Mouse (Mus musculus) thymus, adult 2 months (tissue): Measurements from ENCODE around the gene Zfp758. TPM values are rescaled to one million over a fixed set of nuclear protein-coding genes. Genes with fewer than 3 reads are reported as not detected.

Source experiments
- DNase-seq: peaks from one replicate; pipeline ENCODE4 v3.0.0; 2021
- H3K27ac ChIP-seq: fragments of 200-500 bp; 2 replicates; pipeline ENCODE4 v1.5.1; 2012; ENCODE audit warnings: low read length, control low read depth; ENCODE audit not compliant: control insufficient read depth, insufficient read depth
- H3K27me3 ChIP-seq: fragments of 200-500 bp; 2 replicates; pipeline ENCODE4 v1.6.1; 2012; ENCODE audit warnings: mild to moderate bottlenecking, low read length, moderate library complexity, mixed read lengths; ENCODE audit not compliant: control insufficient read depth, insufficient read depth
- H3K36me3 ChIP-seq: fragments of 200-500 bp; 2 replicates; pipeline ENCODE4 v1.6.1; 2012; ENCODE audit warnings: mild to moderate bottlenecking, low read length, moderate library complexity; ENCODE audit not compliant: control insufficient read depth, insufficient read depth
- H3K4me1 ChIP-seq: fragments of 200-500 bp; replicated peaks from 2 replicates; pipeline ENCODE4 v1.6.1; 2012; ENCODE audit warnings: low read length; ENCODE audit not compliant: control insufficient read depth, insufficient read depth
- H3K4me3 ChIP-seq: fragments of 200-500 bp; 2 replicates; pipeline ENCODE4 v1.5.1; 2012; ENCODE audit warnings: mild to moderate bottlenecking, low read length, control low read depth, moderate library complexity; ENCODE audit not compliant: control insufficient read depth, insufficient read depth
- CTCF ChIP-seq: fragments of 200-500 bp; IDR thresholded peaks from 2 replicates; pipeline ENCODE4 v1.5.1; 2012; ENCODE audit warnings: mild to moderate bottlenecking, control low read depth, low read length, moderate library complexity, borderline replicate concordance; ENCODE audit not compliant: control insufficient read depth, poor library complexity, insufficient read depth; ENCODE audit errors: extremely low read depth
- POLR2A ChIP-seq: fragments of 200-500 bp; IDR thresholded peaks from 2 replicates; pipeline ENCODE4 v1.6.1; 2012; ENCODE audit warnings: mild to moderate bottlenecking, low read length, control low read depth, moderate library complexity; ENCODE audit not compliant: control insufficient read depth, poor library complexity, insufficient read depth; ENCODE audit errors: extremely low read depth
- WGBS: fragments of 180-500 bp; shearing (Covaris S2); methylation state at CpG from one replicate; pipeline ENCODE4 v1.1.7; 2018; 5-methylcytosine and 5-hydroxymethylcytosine counted together
- polyA plus RNA-seq: library from polyadenylated mRNA; depleted of rRNA; stranded (reverse); fragments of >200 nt; gene quantifications from 2 replicates; pipeline ENCODE4 v1.2.3, GENCODE M21; 2012; rRNA removed

The Zfp758 gene
- polyA plus RNA-seq, 1 experiment, result 1.8 TPM

GRCm38 (mm10) chr17:22410756-22411155, 49.5 kb downstream of the Zfp758 start:
- Histone ChIP-seq H3K4me1 (no peaks in the 10 kb centered on the region), H3K36me3 (no peaks in the 10 kb centered on the region), H3K27ac (no peak overlapping the region), H3K27me3 (no peaks in the 10 kb centered on the region), H3K4me3 (no peak overlapping the region)
- peak; percentile 40 for DNase-seq
- WGBS, result 68% methylated on average over 2 of the region's 2 CpGs
- TF ChIP-seq CTCF (no peak), POLR2A (no peak)

- WGBS, result under 1% methylated on average over 3 of the region's 3 CpGs
- peak; percentile 77 for DNase-seq
- Histone ChIP-seq H3K4me1 (no peaks in the 10 kb centered on the region), H3K36me3 (no peaks in the 10 kb centered on the region), H3K27me3 (no peaks in the 10 kb centered on the region), H3K27ac (no peak overlapping the region), H3K4me3 (no peak overlapping the region)
- no peak for TF ChIP-seq POLR2A
- TF ChIP-seq CTCF, result no peak
Observed at GRCm38 (mm10) chr17:22417510-22417909, 56.3 kb downstream of the Zfp758 start.

GRCm38 (mm10) chr17:22423952-22424617, 62.8 kb downstream of the Zfp758 start, which contains the start of gene Zfp946:
TSS of gene Zfp946 (plus strand) at chr17:22424222.
- TF ChIP-seq POLR2A, result no peak
- no peak for TF ChIP-seq CTCF
- peak within 1 kb of the TSS; percentile 58 for H3K4me3 ChIP-seq
- no peak within 1 kb of the TSS for H3K27ac ChIP-seq
- DNase-seq, result peak; percentile 78
- no peaks in the 10 kb centered on the region for H3K27me3 ChIP-seq
- no peaks in the 10 kb centered on the region for H3K4me1 ChIP-seq
- 2% methylated on average over 29 of the region's 29 CpGs for WGBS
- no peaks in the 10 kb centered on the region for H3K36me3 ChIP-seq

GRCm38 (mm10) chr17:22424636-22425354, 63.5 kb downstream of the Zfp758 start:
- Histone ChIP-seq H3K27ac (no peak overlapping the region), H3K4me3 (no peak overlapping the region), H3K36me3 (no peaks in the 10 kb centered on the region), H3K27me3 (no peaks in the 10 kb centered on the region), H3K4me1 (no peaks in the 10 kb centered on the region)
- TF ChIP-seq CTCF (no peak), POLR2A (no peak)
- DNase-seq, result peak; percentile 4
- WGBS, result 25% methylated on average over 12 of the region's 12 CpGs

Other genes with a start within 250 kb of the Zfp758 start
- gene Zfp947, start 195.3 kb upstream of the Zfp758 start, polyA plus RNA-seq, result 0.06 and 0.18 TPM in 2 replicates
- 0.36 and 0.45 TPM in 2 replicates for gene Zfp994, start 135.8 kb upstream of the Zfp758 start, polyA plus RNA-seq
- 1.1 and 1.3 TPM in 2 replicates for gene CT030661.1, start 46.6 kb upstream of the Zfp758 start, polyA plus RNA-seq
- 6.3 and 6.6 TPM in 2 replicates for gene Zfp944, start 53 bp upstream of the Zfp758 start, polyA plus RNA-seq
- 0.92 and 1.7 TPM in 2 replicates for gene Zfp946, start 62.8 kb downstream of the Zfp758 start, polyA plus RNA-seq
- not detected in 2 replicates for gene Vmn2r111, start 212.0 kb downstream of the Zfp758 start, polyA plus RNA-seq
- not detected in 2 replicates for gene Vmn2r112, start 239.5 kb downstream of the Zfp758 start, polyA plus RNA-seq